Mouse (Mus musculus) megakaryocyte progenitor cell, adult 5-6 weeks (primary cell): ENCODE data around the gene Laptm4a. TPM values are rescaled to one million over a fixed set of nuclear protein-coding genes. Genes with fewer than 3 reads are reported as not detected.
"Not testable (repeated sequence)": the region's sequence is repeated elsewhere in the genome, so short reads cannot be mapped to it uniquely, and the experiment has no call there.

Source experiments
- ATAC-seq: replicated peaks from 2 replicates; pipeline ENCODE4 v1.8.0; 2016; ENCODE audit warnings: mild to moderate bottlenecking, moderate TSS enrichment, inconsistent platforms; ENCODE audit not compliant: poor library complexity
- total RNA-seq, 2 experiments: library from RNA; stranded (forward) in 1 of 2; stranded (reverse) in 1 of 2; fragments of 157-497, 149-512 nt in 1 of 2; fragments of 200-1000 nt in 1 of 2; gene quantifications; 2 replicates each; pipeline versions ENCODE4 v1.2.3 to v1.2.4; 2015 to 2017

Gene Laptm4a
- total RNA-seq, 2 experiments from 2014 or later = 73.2 to 111 TPM

DNA sequence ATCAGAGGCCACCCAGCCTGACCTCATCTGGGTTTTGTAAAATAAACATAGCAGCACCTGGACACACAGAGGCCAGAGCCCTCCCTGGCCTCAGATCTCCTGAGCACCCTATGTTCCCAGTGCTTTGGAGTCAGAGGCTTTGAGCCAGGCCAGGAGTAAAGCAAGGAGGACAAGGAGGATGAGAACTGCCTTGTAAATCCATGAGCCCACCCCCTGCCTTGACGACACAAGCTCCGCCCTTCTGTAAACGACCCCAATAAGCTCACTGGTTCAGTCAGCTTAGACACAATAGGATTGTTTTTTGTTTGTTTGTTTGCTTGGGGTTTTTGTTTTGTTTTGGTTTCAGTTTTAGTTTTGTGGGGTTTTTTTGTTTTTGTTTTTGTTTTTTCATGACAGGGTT is 19.0 kb upstream of the Laptm4a start:
- ATAC-seq = no peak

DNA sequence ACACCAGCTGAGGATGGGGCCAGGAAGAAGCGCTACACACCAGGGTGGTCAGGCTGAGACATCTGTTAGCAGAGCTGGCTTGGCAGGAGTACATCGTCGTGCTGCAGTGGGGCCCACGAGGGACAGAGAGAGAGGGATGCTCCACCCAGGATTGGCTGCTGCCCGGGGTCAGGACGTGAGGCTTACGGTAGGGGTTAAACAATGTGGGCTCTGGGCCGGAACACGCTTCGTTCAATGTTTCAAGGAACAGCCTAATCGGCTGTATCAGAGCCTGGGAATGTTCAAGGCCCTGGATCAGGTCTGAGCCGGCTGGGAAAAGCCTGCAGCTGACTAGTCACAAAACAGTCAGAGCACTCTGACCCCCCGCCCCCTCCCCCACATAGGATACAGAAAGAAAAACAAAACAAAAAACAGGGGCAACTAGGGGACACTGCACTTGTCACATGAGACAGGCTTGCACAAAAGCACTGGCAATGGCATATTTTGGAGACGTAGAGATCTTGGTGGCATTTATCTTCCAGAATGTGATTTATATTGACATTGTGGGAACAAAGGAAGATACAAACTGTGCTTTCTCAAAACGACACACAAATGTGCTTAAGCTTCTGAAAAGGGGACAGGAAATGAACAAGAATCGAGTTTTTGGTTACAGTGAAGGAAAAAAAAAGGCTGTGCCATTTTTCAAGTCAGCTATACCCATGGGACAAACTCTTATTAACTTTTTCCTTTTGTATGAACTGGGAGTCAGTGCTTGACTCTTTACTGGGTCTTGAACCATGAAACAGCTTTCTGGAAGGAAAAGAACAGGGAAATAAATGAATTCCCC is 8.4 kb upstream of the Laptm4a start:
- ATAC-seq = no peak

DNA sequence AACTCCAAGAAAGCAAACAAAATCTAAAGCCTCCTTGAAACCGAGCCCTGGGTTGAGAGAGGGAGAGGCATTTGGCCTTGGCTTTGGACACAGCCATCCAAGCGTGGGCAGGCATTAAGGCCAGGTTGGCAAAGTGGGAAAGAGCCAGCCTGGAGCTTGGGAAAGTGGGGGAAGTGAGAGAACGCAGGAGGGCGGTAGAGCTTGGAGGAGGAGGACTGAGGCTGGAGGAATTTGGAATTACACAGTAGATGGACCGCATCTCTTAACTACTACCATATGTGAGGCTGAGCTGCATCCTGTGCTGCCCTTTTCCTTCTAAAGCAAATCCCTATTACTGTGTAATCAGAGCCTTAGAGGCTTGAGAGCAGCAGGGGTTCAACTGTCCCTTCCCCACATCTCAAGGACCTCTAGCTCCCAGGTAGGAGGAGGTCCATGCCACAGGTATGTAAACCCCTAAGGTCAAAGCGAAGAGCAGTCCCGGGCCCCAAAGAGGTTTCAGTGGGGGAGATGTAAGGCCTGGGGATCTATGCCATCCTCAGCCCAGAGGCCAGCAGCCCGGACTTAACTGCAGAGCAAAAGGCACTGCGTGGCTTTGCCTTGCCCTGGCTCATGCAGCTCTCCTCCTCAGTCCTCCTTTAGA is 7.6 kb upstream of the Laptm4a start:
- ATAC-seq = no peak

DNA sequence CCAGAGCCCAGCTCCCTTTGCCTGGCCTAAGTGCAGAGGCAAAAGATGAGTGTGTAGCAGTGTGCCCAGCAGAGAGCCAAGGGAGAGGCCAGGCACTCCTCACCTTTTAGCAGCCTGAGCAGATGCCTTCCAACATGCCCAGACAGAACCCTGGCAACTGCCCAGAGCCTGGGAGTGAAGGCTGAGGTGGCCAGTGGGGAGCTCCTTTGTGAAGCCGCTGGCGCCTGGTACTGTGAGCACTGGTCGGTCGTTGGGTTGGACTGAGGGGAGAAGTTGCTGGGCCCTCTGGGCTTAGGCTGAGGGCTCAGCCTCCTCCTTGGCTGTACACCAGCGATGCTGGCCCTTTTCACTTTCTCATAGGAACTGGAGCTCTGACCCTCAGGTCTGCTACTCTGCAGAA is 5.1 kb upstream of the Laptm4a start:
- no peak for ATAC-seq

DNA sequence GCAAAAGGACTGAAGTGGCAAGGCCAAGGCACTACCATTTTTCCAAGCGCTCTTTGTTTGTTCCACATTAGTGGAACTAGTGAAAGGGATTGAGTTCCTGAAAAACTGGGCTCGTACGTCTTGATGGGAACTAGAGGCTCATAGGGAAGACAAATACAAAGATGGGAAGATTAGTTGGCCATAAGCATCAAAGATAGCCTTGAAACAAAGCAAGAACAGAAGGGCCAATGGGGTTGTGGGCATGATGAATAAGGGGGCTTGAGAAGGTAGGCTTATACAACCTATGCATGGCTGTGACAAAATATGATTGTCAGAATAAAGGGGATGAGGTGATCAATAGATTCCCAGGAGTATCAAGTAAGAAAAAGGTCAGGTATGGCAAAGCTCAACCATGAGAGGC is 2.2 kb upstream of the Laptm4a start:
- no peak for ATAC-seq

DNA sequence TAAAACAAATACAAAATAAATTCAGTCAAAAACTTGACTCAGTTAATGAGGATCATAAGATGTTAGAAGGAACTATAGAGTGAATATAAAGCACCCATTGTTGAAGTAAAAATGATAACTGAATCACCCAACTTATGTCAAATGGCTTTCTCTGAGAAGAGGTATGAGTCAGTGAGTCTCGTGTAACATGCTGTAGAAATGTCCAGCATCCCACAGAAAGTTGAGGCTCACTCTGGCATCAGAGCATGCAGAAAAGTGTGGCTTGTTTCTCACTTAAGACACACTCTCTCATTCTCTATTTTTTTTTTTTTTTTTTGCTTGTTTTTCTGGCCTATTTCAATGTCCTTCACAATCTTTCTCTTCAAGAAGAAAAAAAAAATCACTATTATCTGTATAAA is 469 bp upstream of the Laptm4a start:
- ATAC-seq = no peak

DNA sequence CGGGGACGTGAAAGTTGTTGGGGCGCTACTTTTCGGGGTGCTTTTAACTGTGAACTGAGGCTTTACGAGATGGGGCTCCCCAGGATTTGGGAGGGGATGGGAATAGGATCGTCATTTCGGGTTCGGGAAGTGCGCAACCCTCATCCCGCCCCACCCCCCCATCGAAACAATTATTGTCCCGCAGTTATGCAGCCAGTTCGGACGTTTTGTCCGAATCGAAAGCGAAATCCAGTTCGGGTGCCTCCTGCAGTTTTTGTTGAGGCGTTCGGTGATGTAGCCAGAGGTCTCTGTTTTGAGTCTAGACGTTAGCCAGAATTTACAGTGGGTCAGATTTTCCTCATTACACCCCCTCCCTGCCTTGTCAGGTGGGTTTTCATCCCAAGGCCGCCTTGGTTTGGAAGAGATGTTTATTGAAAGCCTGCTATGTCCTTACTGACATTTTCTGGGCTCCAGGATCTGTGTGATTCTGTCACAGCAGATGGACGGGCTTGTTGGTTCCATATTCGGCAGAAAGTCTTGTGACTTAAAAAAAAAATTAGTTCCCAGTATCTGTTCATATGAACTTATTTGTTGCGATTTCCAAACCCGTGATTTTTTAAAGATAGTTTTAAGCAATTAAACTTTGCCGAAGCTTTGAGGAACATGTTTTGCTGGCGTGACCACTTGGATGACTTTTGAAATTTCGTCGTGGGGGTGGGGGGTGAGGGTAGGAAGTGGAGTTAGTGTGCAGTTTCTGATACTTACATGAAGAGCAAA is 1.1 kb downstream of the Laptm4a start:
- no peak for ATAC-seq

DNA sequence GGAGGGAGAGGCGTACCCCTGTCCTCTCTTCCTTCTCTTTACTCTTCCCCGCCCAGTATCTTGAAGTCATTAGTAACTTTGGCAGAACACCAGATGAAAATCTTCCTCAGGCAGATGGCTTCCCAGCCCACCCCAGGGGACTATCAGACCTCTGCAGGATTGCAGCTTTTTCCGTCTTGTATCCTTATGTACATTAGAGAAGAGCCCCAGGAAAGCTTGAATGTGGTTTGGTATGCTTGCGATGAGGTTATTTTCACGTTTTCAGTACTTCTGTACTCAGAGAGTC is 1.6 kb downstream of the Laptm4a start:
- peak; percentile 43 for ATAC-seq

DNA sequence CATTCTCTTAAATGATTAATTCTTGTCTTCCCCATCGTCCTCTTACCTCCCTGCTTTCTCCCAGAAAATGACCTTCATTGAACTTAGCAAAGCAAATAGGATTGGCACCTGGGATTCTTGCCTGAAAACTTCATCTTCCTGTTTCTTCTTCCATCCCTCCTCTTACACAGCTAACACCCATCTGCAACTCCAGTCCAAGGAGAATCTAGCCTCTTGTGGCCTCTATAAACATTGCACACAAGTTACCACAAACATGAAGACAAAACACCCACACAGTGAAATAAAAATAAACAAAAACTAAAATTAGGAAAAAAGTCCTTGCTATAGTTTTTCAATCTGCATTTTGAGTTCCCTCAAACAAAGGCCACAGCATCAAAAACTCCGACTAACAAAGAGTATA is 2.1 kb downstream of the Laptm4a start:
- ATAC-seq = no peak

DNA sequence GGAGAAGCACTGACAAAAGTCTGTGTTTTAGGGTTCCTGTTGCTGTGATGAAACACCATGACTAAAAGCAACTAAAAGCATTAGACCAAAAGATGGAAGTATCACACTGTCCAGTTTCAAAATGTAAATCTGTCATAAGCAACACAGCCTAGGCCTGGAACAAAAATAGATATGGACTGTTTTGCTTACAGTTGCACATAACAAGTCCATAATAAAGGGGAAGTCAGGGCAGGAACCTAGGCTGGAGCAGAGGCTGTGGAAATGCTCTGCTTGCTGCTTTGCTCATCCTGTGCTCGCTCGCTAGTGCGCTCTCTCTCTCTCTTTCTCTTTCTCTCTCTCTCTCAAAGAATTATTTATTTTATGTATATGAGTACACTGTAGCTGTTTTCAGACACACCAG is 6.2 kb downstream of the Laptm4a start:
- ATAC-seq = peak; percentile 77

DNA sequence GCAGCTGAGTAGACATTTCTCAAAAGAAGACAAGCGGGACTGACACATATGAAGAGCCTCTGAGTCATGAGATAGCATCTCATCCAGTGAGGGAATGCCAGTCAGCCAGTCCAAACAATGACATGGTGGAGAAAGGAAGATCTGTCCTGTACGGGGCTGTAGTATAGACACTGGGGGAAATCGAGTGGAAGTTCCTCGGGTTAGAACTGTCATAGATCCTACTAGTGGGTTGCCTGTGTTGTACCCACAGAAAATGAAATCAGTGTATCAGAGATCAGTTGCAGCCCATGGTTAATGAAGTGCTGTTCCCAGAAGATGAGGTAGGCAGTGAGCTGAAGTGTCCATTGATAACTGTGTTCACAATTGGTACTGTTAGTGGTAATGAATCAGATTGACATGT is 7.3 kb downstream of the Laptm4a start:
- ATAC-seq = no peak

DNA sequence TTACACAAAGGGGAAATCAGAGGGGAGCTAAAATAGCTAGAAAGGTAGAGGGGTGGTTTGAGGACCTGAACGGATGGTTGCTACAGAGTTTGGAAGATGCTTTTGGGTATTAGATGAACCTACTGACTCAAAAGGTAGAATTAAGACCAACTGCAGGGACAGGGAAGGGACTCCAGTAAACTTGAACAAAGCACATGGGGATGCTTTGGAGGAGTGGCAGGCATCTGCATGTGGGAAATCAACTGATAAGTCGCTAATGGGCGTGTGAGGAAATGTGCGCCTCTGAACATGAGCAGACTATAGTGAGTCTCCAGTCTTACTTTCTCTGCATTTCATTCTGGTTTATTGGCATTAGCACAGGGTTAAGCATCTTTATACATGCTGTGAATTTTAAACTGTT is 9.6 kb downstream of the Laptm4a start:
- peak; percentile 57 for ATAC-seq

DNA sequence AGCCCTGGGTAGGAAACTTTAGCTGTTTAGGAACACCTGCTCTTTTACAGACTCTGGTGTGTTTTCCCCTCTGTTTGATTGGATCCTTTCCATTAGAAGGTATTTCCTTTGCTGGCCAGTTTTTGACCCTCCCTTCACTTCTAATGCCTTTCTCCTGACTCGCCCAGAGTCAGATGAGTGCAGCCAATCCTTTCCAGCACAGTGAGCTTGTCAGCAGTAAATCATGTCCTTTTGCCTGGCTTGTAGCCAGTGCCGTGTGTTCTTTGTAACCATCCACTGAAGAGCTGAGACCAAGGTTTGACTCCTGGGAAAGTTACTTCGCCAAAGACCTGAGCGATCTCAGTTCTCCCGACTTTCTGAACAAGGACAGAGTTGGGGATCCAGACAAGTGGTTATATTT is 13.9 kb downstream of the Laptm4a start:
- no peak for ATAC-seq

DNA sequence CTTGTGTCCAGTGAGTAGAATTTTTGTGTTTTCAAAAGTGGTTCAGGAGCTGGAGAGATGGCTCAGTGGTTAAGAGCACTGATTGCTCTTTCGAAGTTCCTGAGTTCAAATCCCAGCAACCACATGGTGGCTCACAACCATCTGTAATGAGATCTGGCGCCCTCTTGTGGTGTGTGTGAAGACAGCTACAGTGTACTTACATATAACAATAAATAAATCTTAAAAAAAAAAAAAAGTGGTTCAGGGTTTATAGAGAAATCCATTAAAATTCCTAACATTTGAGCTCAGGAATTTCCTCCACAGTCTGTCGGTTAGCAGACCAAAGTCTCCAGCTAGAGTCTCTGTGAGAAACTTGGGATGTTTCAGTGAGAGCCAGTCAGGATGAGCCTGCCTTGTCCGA is 14.7 kb downstream of the Laptm4a start:
- ATAC-seq = not testable (repeated sequence)

DNA sequence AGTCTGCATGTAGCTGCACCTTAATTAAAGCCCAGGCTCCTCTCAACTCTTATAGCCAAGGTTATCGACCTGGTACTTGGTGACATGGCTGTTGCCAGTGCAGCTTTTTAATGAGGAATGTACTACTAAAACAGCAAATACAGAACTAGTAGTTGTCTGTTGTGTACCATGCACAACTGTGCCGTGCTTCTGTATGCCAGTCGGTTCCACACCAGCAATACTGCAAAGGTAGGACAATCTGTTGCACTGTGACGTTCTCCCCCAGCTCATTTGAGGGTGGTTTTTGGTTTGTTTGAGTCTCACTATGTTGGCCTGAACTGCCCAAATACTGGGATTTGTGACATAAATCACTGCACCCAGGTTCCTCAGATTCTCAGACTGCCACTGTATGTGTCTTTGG is 18.0 kb downstream of the Laptm4a start:
- ATAC-seq = no peak

DNA sequence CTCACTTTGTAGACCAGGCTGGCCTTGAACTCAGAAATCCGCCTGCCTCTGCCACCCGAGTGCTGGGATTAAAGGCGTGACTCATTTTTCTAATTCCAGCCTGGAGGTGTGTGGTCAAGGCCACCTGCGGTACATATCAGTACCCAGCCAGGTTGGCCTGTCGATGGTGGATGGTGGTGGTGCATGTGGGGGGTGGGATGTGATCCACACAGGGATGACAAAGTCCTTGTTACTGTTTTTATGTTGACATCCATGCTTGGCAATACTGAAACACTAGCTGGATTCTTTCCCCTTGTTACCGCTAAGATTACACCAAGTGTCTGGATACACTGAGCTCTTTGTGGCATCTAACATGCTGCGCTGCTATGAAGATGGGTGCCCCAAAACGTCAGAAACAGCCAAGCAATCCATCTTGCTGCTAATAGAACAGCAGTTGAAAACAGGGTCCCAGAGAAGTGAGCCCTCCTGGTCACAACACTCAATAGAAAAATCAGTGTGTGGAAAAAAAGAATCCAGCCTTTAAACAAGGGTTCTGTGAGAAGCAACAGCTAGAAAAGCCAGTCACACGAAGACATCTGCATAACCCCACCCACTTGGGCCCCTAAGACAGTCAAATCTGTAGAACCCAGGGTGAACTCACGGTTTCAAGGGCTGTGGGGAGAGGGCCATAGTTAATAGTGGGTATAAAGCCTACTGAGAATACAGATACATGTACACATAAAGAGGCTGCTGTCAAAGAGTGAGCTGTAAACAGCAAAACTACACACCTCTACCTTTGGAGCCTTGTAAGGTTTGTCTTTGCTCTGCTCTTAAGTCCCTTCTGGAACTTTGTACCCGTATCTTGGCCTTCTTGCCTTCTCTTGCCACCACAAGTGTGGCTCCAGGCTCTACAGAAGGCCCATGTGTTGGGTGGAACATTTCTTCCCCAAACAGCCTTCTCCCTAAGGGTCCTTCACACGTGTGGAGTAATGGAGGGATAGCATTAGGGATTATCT is 18.8 kb downstream of the Laptm4a start:
- no peak for ATAC-seq

DNA sequence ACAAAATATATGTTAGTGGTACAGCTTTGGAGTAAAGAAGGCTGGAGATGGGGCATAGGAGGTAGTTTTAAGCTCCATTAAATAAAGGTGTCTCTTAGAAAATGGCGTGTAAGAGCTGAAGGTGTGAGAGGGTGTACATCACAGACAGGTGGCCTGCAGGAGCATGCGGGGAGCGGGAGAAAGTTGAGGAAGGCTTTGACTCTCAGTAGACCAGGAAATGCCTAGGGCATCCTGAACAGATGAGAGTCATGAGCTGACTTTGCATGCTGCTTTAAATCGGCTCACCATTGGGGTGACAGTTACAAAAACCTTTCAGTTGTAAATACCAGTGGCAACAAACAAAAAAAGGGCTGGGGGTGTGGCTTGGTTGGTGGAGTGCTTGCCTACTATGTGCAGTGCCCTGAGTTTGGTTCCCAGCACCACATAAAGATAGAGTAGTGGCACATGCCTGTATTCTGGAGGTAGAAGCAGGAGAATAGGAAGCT is 19.7 kb downstream of the Laptm4a start:
- ATAC-seq = no peak

DNA sequence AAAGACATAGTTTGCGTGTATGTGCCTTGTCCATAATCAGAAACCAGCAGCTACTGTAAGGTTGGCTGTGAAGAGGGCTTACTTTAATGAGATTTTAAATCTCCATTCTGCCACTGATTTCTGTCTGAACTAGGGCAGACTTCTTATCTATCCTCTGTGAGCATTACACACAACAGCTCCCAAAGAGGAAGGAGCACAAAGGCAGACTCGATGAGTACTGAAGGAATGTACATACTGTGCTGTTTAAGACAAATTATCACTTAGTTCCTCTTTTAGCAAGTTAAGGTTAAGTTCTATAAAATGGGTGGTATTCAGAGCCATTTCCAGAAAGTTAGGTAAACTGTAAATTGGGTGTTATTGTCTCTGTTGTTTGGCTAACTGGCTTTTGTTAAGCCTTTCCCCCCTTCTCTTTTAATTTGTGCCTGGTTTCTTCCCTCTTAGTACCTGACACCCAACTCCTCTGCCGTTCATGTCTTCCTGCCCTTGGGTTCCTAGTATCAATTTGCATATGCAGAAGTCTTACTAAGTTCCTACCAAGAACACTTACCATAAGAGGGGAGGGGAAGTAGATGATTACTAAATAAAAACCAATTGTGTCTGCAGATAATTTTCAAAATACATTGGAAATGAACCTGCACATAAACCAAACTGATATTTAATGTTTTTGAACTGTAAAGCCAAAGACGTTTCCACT is 20.4 kb downstream of the Laptm4a start:
- ATAC-seq = peak; percentile 71

DNA sequence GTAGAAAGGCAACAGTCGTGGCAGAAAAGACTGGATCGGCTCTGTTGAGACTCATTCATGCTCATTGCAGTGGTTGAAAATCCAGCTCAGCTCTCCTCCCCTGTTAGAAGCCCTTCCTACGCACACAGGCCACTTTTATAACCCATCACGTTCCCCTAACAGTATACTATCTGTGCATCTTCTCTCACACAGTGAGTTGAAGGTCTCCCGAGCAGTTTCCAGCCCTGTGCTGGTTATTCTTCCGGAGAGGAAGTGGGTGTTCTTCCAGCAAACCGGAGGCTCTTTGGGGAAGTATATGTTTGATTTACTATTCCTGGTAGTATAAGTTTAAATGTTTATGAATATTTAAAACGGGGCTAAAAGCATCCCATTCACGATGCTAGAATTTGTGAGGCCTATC is 25.7 kb downstream of the Laptm4a start:
- 0 out of 2 replicates have a peak, but pooled peaks have one; percentile 23 for ATAC-seq
